Mouse (Mus musculus): ENCODE data around the gene Rtn4. TPM values are rescaled to one million over a fixed set of nuclear protein-coding genes. Genes with fewer than 3 reads are reported as not detected.

The Rtn4 gene
- polyA plus RNA-seq, 1 experiment, result 9.5 TPM

GRCm38 (mm10) chr11:29702721-29703120 lies 10.0 kb downstream of the Rtn4 start:
- Histone ChIP-seq H3K36me3 (ENCODE audit: control insufficient read depth) (peaks cover 18% of the 10 kb centered on the region), H3K4me1 (ENCODE audit: control insufficient read depth) (no peaks in the 10 kb centered on the region), H3K9me3 (ENCODE audit: control insufficient read depth, low read length) (no peaks in the 10 kb centered on the region), H3K27me3 (ENCODE audit: control insufficient read depth) (no peaks in the 10 kb centered on the region), H3K4me3 (replicated peaks) (no peak overlapping the region)
- TF ChIP-seq TAL1 (IDR thresholded peaks at IDR 0.05; ENCODE audit: low read length), result no peak
- no peak for TF ChIP-seq GATA1 (IDR thresholded peaks at IDR 0.05; ENCODE audit: low read length)

- Histone ChIP-seq H3K9me3 (ENCODE audit: control insufficient read depth, low read length) (no peaks in the 10 kb centered on the region), H3K4me1 (ENCODE audit: control insufficient read depth) (no peaks in the 10 kb centered on the region), H3K36me3 (ENCODE audit: control insufficient read depth) (peaks cover 25% of the 10 kb centered on the region), H3K27me3 (ENCODE audit: control insufficient read depth) (no peaks in the 10 kb centered on the region), H3K4me3 (replicated peaks) (no peak overlapping the region)
- no peak for TF ChIP-seq GATA1 (IDR thresholded peaks at IDR 0.05; ENCODE audit: low read length)
- TF ChIP-seq TAL1 (IDR thresholded peaks at IDR 0.05; ENCODE audit: low read length), result no peak
Observed at GRCm38 (mm10) chr11:29705263-29705662, 12.5 kb downstream of the Rtn4 start.

- Histone ChIP-seq H3K4me1 (ENCODE audit: control insufficient read depth) (no peaks in the 10 kb centered on the region), H3K36me3 (ENCODE audit: control insufficient read depth) (peaks cover 28% of the 10 kb centered on the region), H3K27me3 (ENCODE audit: control insufficient read depth) (no peaks in the 10 kb centered on the region), H3K9me3 (ENCODE audit: control insufficient read depth, low read length) (no peaks in the 10 kb centered on the region), H3K4me3 (replicated peaks) (no peak overlapping the region)
- TF ChIP-seq GATA1 (IDR thresholded peaks at IDR 0.05; ENCODE audit: low read length) (no peak), TAL1 (IDR thresholded peaks at IDR 0.05; ENCODE audit: low read length) (no peak)
Observed at GRCm38 (mm10) chr11:29706845-29707244, 14.1 kb downstream of the Rtn4 start.

- no peaks in the 10 kb centered on the region for H3K27me3 ChIP-seq (ENCODE audit: control insufficient read depth)
- no peak overlapping the region for H3K4me3 ChIP-seq (replicated peaks)
- peaks cover 25% of the 10 kb centered on the region for H3K36me3 ChIP-seq (ENCODE audit: control insufficient read depth)
- H3K4me1 ChIP-seq (ENCODE audit: control insufficient read depth), result no peaks in the 10 kb centered on the region
- TF ChIP-seq TAL1 (IDR thresholded peaks at IDR 0.05; ENCODE audit: low read length), result no peak
- TF ChIP-seq GATA1 (IDR thresholded peaks at IDR 0.05; ENCODE audit: low read length), result no peak
- no peaks in the 10 kb centered on the region for H3K9me3 ChIP-seq (ENCODE audit: control insufficient read depth, low read length)
Observed at GRCm38 (mm10) chr11:29709512-29709911, 16.8 kb downstream of the Rtn4 start.

- TF ChIP-seq GATA1 (IDR thresholded peaks at IDR 0.05; ENCODE audit: low read length), result no peak
- TF ChIP-seq TAL1 (IDR thresholded peaks at IDR 0.05; ENCODE audit: low read length), result no peak
- H3K4me3 ChIP-seq (replicated peaks), result no peak overlapping the region
- peaks cover 3% of the 10 kb centered on the region; the same call in 1 of the 2 replicates for H3K36me3 ChIP-seq (ENCODE audit: control insufficient read depth)
- no peaks in the 10 kb centered on the region for H3K27me3 ChIP-seq (ENCODE audit: control insufficient read depth)
- no peaks in the 10 kb centered on the region for H3K4me1 ChIP-seq (ENCODE audit: control insufficient read depth)
- H3K9me3 ChIP-seq (ENCODE audit: control insufficient read depth, low read length), result no peaks in the 10 kb centered on the region
Observed at GRCm38 (mm10) chr11:29714114-29714513, 21.4 kb downstream of the Rtn4 start.

GRCm38 (mm10) chr11:29714789-29715188 lies 22.0 kb downstream of the Rtn4 start:
- TF ChIP-seq GATA1 (IDR thresholded peaks at IDR 0.05; ENCODE audit: low read length) (no peak), TAL1 (IDR thresholded peaks at IDR 0.05; ENCODE audit: low read length) (no peak)
- Histone ChIP-seq H3K4me1 (ENCODE audit: control insufficient read depth) (no peaks in the 10 kb centered on the region), H3K36me3 (ENCODE audit: control insufficient read depth) (peaks cover 3% of the 10 kb centered on the region; the same call in 1 of the 2 replicates), H3K9me3 (ENCODE audit: control insufficient read depth, low read length) (no peaks in the 10 kb centered on the region), H3K27me3 (ENCODE audit: control insufficient read depth) (no peaks in the 10 kb centered on the region), H3K4me3 (replicated peaks) (no peak overlapping the region)

GRCm38 (mm10) chr11:29715499-29715898 lies 22.8 kb downstream of the Rtn4 start:
- peaks cover 3% of the 10 kb centered on the region; the same call in 1 of the 2 replicates for H3K36me3 ChIP-seq (ENCODE audit: control insufficient read depth)
- TF ChIP-seq GATA1 (IDR thresholded peaks at IDR 0.05; ENCODE audit: low read length), result no peak
- TF ChIP-seq TAL1 (IDR thresholded peaks at IDR 0.05; ENCODE audit: low read length), result no peak
- H3K4me1 ChIP-seq (ENCODE audit: control insufficient read depth), result no peaks in the 10 kb centered on the region
- H3K4me3 ChIP-seq (replicated peaks), result no peak overlapping the region
- no peaks in the 10 kb centered on the region for H3K9me3 ChIP-seq (ENCODE audit: control insufficient read depth, low read length)
- H3K27me3 ChIP-seq (ENCODE audit: control insufficient read depth), result no peaks in the 10 kb centered on the region

GRCm38 (mm10) chr11:29718541-29718940 lies 25.8 kb downstream of the Rtn4 start:
- no peak overlapping the region for H3K4me3 ChIP-seq (replicated peaks)
- TF ChIP-seq GATA1 (IDR thresholded peaks at IDR 0.05; ENCODE audit: low read length) (no peak), TAL1 (IDR thresholded peaks at IDR 0.05; ENCODE audit: low read length) (no peak)
- no peaks in the 10 kb centered on the region for H3K4me1 ChIP-seq (ENCODE audit: control insufficient read depth)
- no peaks in the 10 kb centered on the region for H3K27me3 ChIP-seq (ENCODE audit: control insufficient read depth)
- no peaks in the 10 kb centered on the region for H3K9me3 ChIP-seq (ENCODE audit: control insufficient read depth, low read length)
- H3K36me3 ChIP-seq (ENCODE audit: control insufficient read depth), result no peaks in the 10 kb centered on the region

- no peaks in the 10 kb centered on the region for H3K36me3 ChIP-seq (ENCODE audit: control insufficient read depth)
- no peak overlapping the region for H3K4me3 ChIP-seq (replicated peaks)
- no peak for TF ChIP-seq TAL1 (IDR thresholded peaks at IDR 0.05; ENCODE audit: low read length)
- no peak for TF ChIP-seq GATA1 (IDR thresholded peaks at IDR 0.05; ENCODE audit: low read length)
- H3K27me3 ChIP-seq (ENCODE audit: control insufficient read depth), result no peaks in the 10 kb centered on the region
- no peaks in the 10 kb centered on the region for H3K9me3 ChIP-seq (ENCODE audit: control insufficient read depth, low read length)
- no peaks in the 10 kb centered on the region for H3K4me1 ChIP-seq (ENCODE audit: control insufficient read depth)
Observed at GRCm38 (mm10) chr11:29719597-29719996, 26.9 kb downstream of the Rtn4 start.

GRCm38 (mm10) chr11:29724213-29724612 lies 31.5 kb downstream of the Rtn4 start:
- Histone ChIP-seq H3K4me1 (ENCODE audit: control insufficient read depth) (no peaks in the 10 kb centered on the region), H3K36me3 (ENCODE audit: control insufficient read depth) (no peaks in the 10 kb centered on the region), H3K27me3 (ENCODE audit: control insufficient read depth) (no peaks in the 10 kb centered on the region), H3K4me3 (replicated peaks) (no peak overlapping the region), H3K9me3 (ENCODE audit: control insufficient read depth, low read length) (no peaks in the 10 kb centered on the region)
- TF ChIP-seq TAL1 (IDR thresholded peaks at IDR 0.05; ENCODE audit: low read length), result no peak
- TF ChIP-seq GATA1 (IDR thresholded peaks at IDR 0.05; ENCODE audit: low read length), result no peak
